Mouse (Mus musculus): Measurements from ENCODE around the gene Dkk2. TPM values are rescaled to one million over a fixed set of nuclear protein-coding genes. Genes with fewer than 3 reads are reported as not detected.

Gene Dkk2
- polyA plus RNA-seq, 1 experiment, result 0.38 TPM

DNA sequence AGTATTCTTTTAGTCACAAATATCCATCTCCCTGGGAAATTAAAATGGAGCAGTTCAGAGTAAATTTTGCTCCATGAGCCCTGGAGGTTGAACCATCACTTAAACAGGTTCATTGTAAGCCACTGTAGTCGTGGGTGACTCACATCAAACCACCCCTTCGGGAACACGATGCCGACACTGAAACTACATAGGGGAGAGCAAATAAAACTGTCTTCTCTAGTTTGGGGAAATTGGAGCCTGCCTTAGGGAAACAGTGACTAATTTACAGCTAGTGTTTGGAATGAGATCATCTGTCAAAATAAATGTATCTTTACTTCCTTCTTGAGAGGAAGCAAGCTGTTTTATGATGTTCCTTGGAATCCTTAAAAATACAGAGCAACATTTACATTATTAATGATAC lies 21.1 kb upstream of the Dkk2 start:
- TF ChIP-seq CTCF (IDR thresholded peaks at IDR 0.05; ENCODE audit: borderline replicate concordance, control insufficient read depth, extremely low read depth, insufficient read depth, low read length, poor library complexity) (no peak), POLR2A (IDR thresholded peaks at IDR 0.05; ENCODE audit: control insufficient read depth, extremely low read depth, insufficient read depth, low read length, poor library complexity) (no peak)
- no peak for DNase-seq
- 70% methylated on average over 4 of the region's 4 CpGs for WGBS
- Histone ChIP-seq H3K4me3 (ENCODE audit: control insufficient read depth, insufficient read depth, low read length) (no peak overlapping the region), H3K27ac (ENCODE audit: control insufficient read depth, insufficient read depth, low read length) (no peak overlapping the region), H3K27me3 (ENCODE audit: control insufficient read depth, insufficient read depth, low read length) (no peaks in the 10 kb centered on the region), H3K36me3 (ENCODE audit: control insufficient read depth, insufficient read depth, low read length) (no peaks in the 10 kb centered on the region), H3K4me1 (replicated peaks; ENCODE audit: control insufficient read depth, insufficient read depth, low read length) (no peaks in the 10 kb centered on the region)

- Histone ChIP-seq H3K4me3 (ENCODE audit: control insufficient read depth, insufficient read depth, low read length) (no peak overlapping the region), H3K36me3 (ENCODE audit: control insufficient read depth, insufficient read depth, low read length) (no peaks in the 10 kb centered on the region), H3K27me3 (ENCODE audit: control insufficient read depth, insufficient read depth, low read length) (no peaks in the 10 kb centered on the region), H3K27ac (ENCODE audit: control insufficient read depth, insufficient read depth, low read length) (no peak overlapping the region), H3K4me1 (replicated peaks; ENCODE audit: control insufficient read depth, insufficient read depth, low read length) (no peaks in the 10 kb centered on the region)
- DNase-seq, result no peak
- TF ChIP-seq POLR2A (IDR thresholded peaks at IDR 0.05; ENCODE audit: control insufficient read depth, extremely low read depth, insufficient read depth, low read length, poor library complexity) (no peak), CTCF (IDR thresholded peaks at IDR 0.05; ENCODE audit: borderline replicate concordance, control insufficient read depth, extremely low read depth, insufficient read depth, low read length, poor library complexity) (no peak)
- 64% methylated on average over 1 of the region's 1 CpGs for WGBS
Observed at GRCm38 (mm10) chr3:132064920-132065319, 20.2 kb upstream of the Dkk2 start.

- no peak overlapping the region for H3K4me3 ChIP-seq (ENCODE audit: control insufficient read depth, insufficient read depth, low read length)
- no peaks in the 10 kb centered on the region for H3K4me1 ChIP-seq (replicated peaks; ENCODE audit: control insufficient read depth, insufficient read depth, low read length)
- no peak for DNase-seq
- H3K27ac ChIP-seq (ENCODE audit: control insufficient read depth, insufficient read depth, low read length), result no peak overlapping the region
- no peaks in the 10 kb centered on the region for H3K36me3 ChIP-seq (ENCODE audit: control insufficient read depth, insufficient read depth, low read length)
- WGBS, result 59% methylated on average over 2 of the region's 2 CpGs
- H3K27me3 ChIP-seq (ENCODE audit: control insufficient read depth, insufficient read depth, low read length), result no peaks in the 10 kb centered on the region
- TF ChIP-seq POLR2A (IDR thresholded peaks at IDR 0.05; ENCODE audit: control insufficient read depth, extremely low read depth, insufficient read depth, low read length, poor library complexity) (no peak), CTCF (IDR thresholded peaks at IDR 0.05; ENCODE audit: borderline replicate concordance, control insufficient read depth, extremely low read depth, insufficient read depth, low read length, poor library complexity) (no peak)
Observed at GRCm38 (mm10) chr3:132070949-132071348, 14.1 kb upstream of the Dkk2 start.

DNA sequence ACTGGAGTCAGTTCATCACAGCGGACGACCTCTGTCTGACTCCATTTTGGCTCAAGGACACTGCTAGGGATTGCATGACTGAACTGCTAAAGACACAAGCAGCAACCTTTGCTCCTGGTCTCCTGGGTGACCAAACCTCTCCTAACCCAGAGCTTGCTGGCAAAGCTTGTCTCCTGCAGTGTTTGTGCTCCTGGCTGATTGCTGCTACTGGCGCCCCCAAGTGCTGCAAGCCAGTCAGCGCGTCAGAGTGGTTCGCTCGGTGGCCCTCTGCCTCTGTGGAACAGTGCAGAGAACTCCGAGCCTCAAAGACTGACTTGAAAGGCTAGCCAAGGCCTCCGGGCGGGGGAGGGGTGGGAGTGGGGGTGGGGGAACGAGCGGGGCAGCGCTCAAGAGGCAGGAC lies 1.1 kb upstream of the Dkk2 start:
- Histone ChIP-seq H3K4me1 (replicated peaks; ENCODE audit: control insufficient read depth, insufficient read depth, low read length) (no peaks in the 10 kb centered on the region), H3K36me3 (ENCODE audit: control insufficient read depth, insufficient read depth, low read length) (no peaks in the 10 kb centered on the region), H3K4me3 (ENCODE audit: control insufficient read depth, insufficient read depth, low read length) (no peak overlapping the region), H3K27me3 (ENCODE audit: control insufficient read depth, insufficient read depth, low read length) (no peaks in the 10 kb centered on the region), H3K27ac (ENCODE audit: control insufficient read depth, insufficient read depth, low read length) (no peak overlapping the region)
- TF ChIP-seq CTCF (IDR thresholded peaks at IDR 0.05; ENCODE audit: borderline replicate concordance, control insufficient read depth, extremely low read depth, insufficient read depth, low read length, poor library complexity), result no peak
- 16% methylated on average over 13 of the region's 13 CpGs for WGBS
- no peak for DNase-seq

- Histone ChIP-seq H3K27me3 (ENCODE audit: control insufficient read depth, insufficient read depth, low read length) (no peaks in the 10 kb centered on the region), H3K4me1 (replicated peaks; ENCODE audit: control insufficient read depth, insufficient read depth, low read length) (no peaks in the 10 kb centered on the region), H3K27ac (ENCODE audit: control insufficient read depth, insufficient read depth, low read length) (no peak overlapping the region), H3K4me3 (ENCODE audit: control insufficient read depth, insufficient read depth, low read length) (no peak overlapping the region), H3K36me3 (ENCODE audit: control insufficient read depth, insufficient read depth, low read length) (no peaks in the 10 kb centered on the region)
- TF ChIP-seq CTCF (IDR thresholded peaks at IDR 0.05; ENCODE audit: borderline replicate concordance, control insufficient read depth, extremely low read depth, insufficient read depth, low read length, poor library complexity), result no peak
- TF ChIP-seq POLR2A (IDR thresholded peaks at IDR 0.05; ENCODE audit: control insufficient read depth, extremely low read depth, insufficient read depth, low read length, poor library complexity), result no peak
- WGBS, result 7% methylated on average over 8 of the region's 8 CpGs
- no peak for DNase-seq
Observed at GRCm38 (mm10) chr3:132084680-132085079, 412 bp upstream of the Dkk2 start.

- WGBS, result 3% methylated on average over 23 of the region's 23 CpGs
- DNase-seq, result no peak
Observed at GRCm38 (mm10) chr3:132085823-132086350, 795 bp downstream of the Dkk2 start.

GRCm38 (mm10) chr3:132086461-132086860 lies 1.4 kb downstream of the Dkk2 start:
- H3K27ac ChIP-seq (ENCODE audit: control insufficient read depth, insufficient read depth, low read length), result no peak overlapping the region
- H3K4me3 ChIP-seq (ENCODE audit: control insufficient read depth, insufficient read depth, low read length), result no peak overlapping the region
- no peak for DNase-seq
- TF ChIP-seq CTCF (IDR thresholded peaks at IDR 0.05; ENCODE audit: borderline replicate concordance, control insufficient read depth, extremely low read depth, insufficient read depth, low read length, poor library complexity) (no peak), POLR2A (IDR thresholded peaks at IDR 0.05; ENCODE audit: control insufficient read depth, extremely low read depth, insufficient read depth, low read length, poor library complexity) (no peak)
- H3K27me3 ChIP-seq (ENCODE audit: control insufficient read depth, insufficient read depth, low read length), result no peaks in the 10 kb centered on the region
- H3K36me3 ChIP-seq (ENCODE audit: control insufficient read depth, insufficient read depth, low read length), result no peaks in the 10 kb centered on the region
- H3K4me1 ChIP-seq (replicated peaks; ENCODE audit: control insufficient read depth, insufficient read depth, low read length), result no peaks in the 10 kb centered on the region
- WGBS, result 29% methylated on average over 5 of the region's 5 CpGs

More at GRCm38 (mm10) chr3:132085823-132086350, 795 bp downstream of the Dkk2 start:
- Histone ChIP-seq H3K4me3 (ENCODE audit: control insufficient read depth, insufficient read depth, low read length) (no peak overlapping the region), H3K27ac (ENCODE audit: control insufficient read depth, insufficient read depth, low read length) (no peak overlapping the region), H3K27me3 (ENCODE audit: control insufficient read depth, insufficient read depth, low read length) (no peaks in the 10 kb centered on the region), H3K36me3 (ENCODE audit: control insufficient read depth, insufficient read depth, low read length) (no peaks in the 10 kb centered on the region), H3K4me1 (replicated peaks; ENCODE audit: control insufficient read depth, insufficient read depth, low read length) (no peaks in the 10 kb centered on the region)
- TF ChIP-seq CTCF (IDR thresholded peaks at IDR 0.05; ENCODE audit: borderline replicate concordance, control insufficient read depth, extremely low read depth, insufficient read depth, low read length, poor library complexity), result no peak
- TF ChIP-seq POLR2A (IDR thresholded peaks at IDR 0.05; ENCODE audit: control insufficient read depth, extremely low read depth, insufficient read depth, low read length, poor library complexity), result no peak

Measured in thymus, adult 2 months (tissue).